Mouse (Mus musculus) C2C12 (cell line): ENCODE data around the gene Stxbp1.

ENCODE experiments used
- CEBPB ChIP-seq: IDR thresholded peaks from one replicate; pipeline ENCODE4 v1.6.1; 2011; ENCODE audit warnings: low read depth, mild to moderate bottlenecking, control low read depth, moderate library complexity
- CTCF ChIP-seq: IDR thresholded peaks from one replicate; pipeline ENCODE4 v1.5.1; 2011; ENCODE audit not compliant: control insufficient read depth, insufficient read depth, insufficient read length
- FOSL1 ChIP-seq: IDR thresholded peaks from one replicate; pipeline ENCODE4 v1.8.0; 2011; ENCODE audit warnings: mild to moderate bottlenecking, low read length; ENCODE audit not compliant: poor library complexity, insufficient read depth, severe bottlenecking
- MAX ChIP-seq: IDR thresholded peaks from one replicate; pipeline ENCODE4 v1.6.1; 2011; ENCODE audit warnings: mild to moderate bottlenecking, control low read depth
- MYOD1 ChIP-seq: IDR thresholded peaks from one replicate; pipeline ENCODE4 v1.6.1; 2011; ENCODE audit warnings: low read depth; ENCODE audit not compliant: control insufficient read depth, insufficient read length
- MYOG ChIP-seq: IDR thresholded peaks from one replicate; pipeline ENCODE4 v1.6.1; 2011; ENCODE audit not compliant: control insufficient read depth, insufficient read length; ENCODE audit errors: extremely low read depth
- USF1 ChIP-seq: IDR thresholded peaks from one replicate; pipeline ENCODE4 v1.6.1; 2011; ENCODE audit warnings: low read depth, mild to moderate bottlenecking, control low read depth, moderate library complexity

GRCm38 (mm10) chr2:32888551-32888950 is 41.5 kb upstream of the Stxbp1 start:
- TF ChIP-seq CTCF, result no peak
- no peak for TF ChIP-seq MYOD1
- TF ChIP-seq MAX, result no peak
- TF ChIP-seq MYOG, result no peak
- no peak for TF ChIP-seq CEBPB
- no peak for TF ChIP-seq USF1
- no peak for TF ChIP-seq FOSL1
